Mouse (Mus musculus): ENCODE measurements around the gene Opn4.

Opn4 gene

GRCm38 (mm10) chr14:34590743-34591675 is 8.9 kb downstream of the Opn4 start:
- peak; percentile 31 for DNase-seq

DNA sequence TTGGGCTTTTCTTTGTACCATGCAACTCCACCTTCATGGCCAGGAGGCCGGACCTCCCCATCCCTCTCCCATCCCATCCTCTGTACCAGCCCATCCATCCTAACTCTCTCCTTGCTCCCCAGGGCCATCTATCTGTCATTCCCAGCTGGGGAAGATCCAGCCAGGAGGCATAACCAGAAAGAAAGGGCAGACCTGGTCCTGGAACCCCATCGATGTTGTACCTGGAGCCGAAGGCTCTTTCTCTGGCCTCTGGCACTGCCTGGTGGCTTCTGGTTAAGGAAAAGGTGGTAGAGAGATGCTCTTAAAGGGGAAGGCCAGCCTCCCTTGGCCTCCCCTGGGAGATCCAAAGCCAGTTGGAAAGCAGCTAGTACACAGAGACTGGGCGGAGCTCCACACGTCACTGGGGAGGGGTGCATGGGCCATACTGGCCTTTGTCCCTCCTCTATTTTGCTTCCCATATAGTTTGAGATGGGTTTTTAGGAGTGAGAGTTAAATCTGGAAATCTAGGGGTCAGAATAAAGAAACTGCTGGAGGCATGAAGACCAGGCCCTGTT is 9.8 kb downstream of the Opn4 start:
- DNase-seq: no peak

DNA sequence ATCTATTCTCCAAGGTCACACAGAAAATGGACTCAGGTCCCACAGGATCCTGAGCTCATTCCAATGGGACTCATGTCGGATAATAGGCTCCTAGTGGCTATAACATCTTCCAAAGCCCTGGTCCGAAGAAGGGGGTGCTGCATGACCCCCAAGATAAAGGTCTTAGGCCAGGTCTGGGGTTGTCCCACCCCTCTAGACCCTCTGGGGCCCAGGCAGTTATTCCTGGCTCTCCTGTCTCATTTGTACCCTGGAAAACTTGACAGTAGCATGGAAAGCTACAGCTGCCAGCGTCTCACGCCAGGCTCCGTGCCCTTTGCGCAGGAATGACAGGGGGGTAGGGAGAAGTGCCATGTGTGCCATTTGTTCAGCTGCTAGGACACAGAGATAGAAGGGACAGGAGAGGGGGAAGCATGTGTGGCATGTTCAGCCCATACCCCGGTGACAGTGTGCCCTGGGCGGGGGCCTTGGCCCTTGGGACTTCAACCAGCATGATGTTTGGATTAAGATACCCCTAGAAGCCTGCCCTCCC is 10.7 kb downstream of the Opn4 start:
- DNase-seq: no peak

DNA sequence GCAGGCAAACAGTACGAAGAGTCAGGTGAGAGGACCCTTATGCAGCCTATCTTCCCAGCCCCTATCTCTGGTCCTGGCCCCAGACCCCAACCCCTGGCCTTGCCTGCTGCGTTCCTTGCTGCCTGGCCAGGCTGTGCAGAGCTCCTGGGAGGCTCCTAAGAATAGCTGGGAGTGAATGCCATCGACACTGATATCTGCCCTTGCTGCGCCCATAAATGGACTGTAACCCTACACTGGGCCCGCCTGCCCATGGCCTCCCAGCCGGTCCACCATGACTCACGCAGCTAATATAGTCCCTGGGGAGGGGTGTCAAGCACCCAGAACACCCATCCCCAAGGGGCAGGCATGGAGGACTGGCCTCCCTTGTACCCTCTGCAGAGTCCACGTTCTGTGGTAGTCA is 11.4 kb downstream of the Opn4 start, which contains the start of gene Ldb3:
Ldb3 (minus strand) TSS at position 185 of the 400 bp plus-strand sequence.
- DNase-seq: no peak

DNA sequence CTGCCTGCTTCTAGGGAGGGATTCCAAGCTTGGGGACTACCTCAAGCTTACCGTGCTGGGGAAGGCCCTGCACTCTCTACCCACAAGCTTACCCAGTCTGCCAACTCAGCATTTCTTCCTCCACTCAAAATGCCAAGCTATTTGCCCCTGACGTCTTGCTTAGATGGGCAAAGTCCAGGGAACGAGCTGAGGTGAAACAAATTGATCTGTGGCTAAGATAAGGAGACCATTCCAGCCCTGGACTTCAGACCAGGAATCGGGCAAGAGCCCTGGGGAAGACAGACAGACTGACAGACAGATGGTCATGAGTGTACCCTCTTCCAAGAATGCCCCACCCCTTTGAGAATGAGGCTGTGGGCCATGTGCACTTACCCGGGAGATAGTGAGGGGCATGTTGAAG is 11.9 kb downstream of the Opn4 start:
- DNase-seq: no peak

- DNase-seq: no peak
Observed at GRCm38 (mm10) chr14:34586871-34587270, 13.1 kb downstream of the Opn4 start.

DNA sequence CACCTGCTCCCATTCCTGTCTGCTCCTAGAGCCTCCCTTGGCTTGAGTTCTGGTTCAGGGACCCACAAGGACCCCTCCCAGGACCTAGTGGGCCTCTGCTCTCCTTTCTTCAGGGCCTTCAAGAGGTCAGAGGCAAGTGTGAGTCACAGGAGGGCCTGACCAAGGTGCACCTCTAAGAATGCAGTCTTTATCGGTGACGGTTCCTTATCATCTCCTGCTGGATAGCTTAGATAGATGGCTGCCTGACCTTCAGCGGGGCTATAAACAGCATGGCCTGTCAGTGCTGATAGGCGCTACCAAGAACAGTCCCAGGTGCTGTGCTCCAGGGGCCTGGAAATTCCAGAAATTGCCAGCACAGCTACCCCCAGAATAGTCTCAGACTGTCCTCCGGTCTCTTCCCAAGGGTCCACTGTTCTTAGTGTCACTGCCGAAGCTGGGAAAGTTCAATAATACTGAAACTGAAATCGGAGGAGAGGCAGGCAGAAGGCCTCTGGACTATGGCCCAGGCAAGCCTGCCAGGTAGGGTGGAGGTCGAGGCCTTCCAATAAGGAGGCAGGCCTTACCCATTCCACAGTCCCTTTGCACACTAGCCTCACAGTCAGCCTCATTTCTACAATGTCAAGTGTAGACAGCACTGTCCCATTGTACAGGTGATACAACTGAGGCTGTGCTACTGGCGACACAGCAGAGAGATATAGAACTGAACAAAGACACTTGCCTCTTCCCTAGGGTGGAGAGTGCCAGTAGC is 14.4 kb downstream of the Opn4 start:
- no peak for DNase-seq

- no peak for DNase-seq
Observed at GRCm38 (mm10) chr14:34582740-34583427, 17.1 kb downstream of the Opn4 start.

- DNase-seq: no peak
Observed at GRCm38 (mm10) chr14:34576858-34577257, 23.1 kb downstream of the Opn4 start.

DNA sequence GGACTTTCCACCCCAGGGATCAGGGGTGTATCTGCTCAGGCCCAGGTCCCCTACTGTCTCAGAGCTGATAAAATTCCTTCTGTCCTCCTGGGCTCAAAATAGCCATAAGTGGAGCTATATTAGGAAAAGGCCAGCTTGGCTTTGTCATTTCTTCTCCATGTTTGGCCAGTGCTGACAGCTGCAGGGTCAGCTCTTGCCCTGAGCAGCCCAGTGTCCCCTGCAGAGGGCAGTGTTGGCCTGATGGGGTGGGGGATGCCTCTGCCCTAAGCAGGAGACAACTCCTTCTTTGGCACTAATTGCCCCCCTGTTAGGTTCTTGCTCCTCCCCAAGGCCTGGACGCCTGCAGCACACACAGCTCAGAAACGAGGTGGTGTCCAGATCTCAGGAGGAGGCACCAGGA is 25.9 kb downstream of the Opn4 start:
- no peak for DNase-seq

GRCm38 (mm10) chr14:34573348-34573913 is 26.5 kb downstream of the Opn4 start:
- DNase-seq: no peak

DNA sequence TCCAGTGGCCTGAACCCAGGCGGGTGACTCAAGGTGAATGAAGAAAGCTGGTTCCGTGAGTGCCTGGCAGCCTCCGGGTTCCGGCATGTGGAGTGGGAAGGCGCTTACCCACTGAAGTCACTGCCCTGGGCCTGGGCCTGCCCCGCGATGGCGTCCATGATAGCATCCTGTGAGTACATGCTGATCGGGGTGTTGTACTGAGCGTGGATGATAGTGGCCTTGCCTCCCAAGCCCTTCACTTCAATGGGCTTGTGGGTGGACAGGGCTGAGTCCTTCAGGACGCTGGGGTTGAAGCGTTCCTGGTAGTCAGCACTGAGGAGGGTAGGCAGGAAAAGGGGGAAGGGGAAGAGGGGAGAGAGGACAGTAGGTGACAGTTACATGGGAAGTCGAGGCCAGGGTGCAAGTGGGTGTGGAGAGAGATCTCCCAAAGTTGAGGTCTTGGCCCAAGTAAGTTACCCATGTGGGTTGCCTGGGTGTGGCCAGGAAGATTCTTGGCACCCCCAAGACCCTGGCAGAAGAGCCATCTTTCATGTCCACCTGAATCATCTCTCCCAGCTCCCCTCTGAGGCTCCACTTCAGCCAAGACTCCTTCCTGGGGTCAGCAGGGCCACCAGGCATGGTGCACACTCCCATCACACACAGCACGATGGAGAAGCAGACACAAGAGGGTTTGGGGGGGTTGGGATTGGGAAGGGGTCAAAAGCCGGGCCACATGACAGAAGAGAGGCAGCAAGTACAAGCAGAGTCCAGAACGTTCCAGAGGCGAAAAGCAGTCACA is 28.1 kb downstream of the Opn4 start:
- DNase-seq: no peak

- no peak for DNase-seq
Observed at GRCm38 (mm10) chr14:34570903-34571302, 29.0 kb downstream of the Opn4 start.

DNA sequence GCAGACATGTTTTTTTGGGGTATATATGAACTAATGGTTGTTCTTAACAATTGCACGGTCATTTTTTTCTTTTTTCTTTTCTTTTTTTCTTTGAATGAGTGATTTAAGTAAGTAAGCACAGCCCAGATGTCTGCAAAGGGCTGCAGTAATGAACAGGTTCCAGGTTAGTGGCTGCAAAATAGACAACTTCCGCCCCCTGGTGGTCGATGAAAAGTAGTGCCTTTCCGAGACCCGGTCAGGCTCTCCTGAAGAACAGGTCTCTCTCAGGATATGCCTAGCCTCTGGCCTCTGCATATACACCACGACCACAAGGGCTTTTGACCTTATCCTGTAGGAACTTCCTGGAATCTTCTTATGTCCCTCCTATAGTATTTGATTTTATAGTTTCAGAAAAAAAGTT is 29.6 kb downstream of the Opn4 start:
- peak; percentile 83 for DNase-seq

- no peak for DNase-seq
Observed at GRCm38 (mm10) chr14:34569534-34570194, 30.3 kb downstream of the Opn4 start.

DNA sequence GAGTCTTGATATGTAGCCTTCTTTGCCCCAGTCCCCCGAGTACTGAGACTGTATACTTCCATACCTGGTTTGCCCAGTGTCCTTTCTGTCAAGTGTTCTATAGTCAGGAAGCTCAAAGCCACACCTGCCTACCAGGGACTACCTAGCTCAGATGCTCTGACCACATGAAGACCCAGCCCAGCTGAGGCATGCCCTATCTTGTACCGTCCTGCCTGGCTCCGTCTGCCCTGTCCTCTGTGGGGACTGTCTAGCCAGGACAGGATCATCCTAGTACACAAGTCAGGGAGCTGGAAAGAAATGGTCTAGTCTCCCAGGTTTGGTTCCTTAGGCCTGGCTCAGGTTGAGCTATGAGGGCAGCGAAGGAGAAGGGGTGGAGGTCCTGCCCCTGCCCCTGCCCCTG is 31.3 kb downstream of the Opn4 start:
- DNase-seq: no peak

- DNase-seq: no peak
Observed at GRCm38 (mm10) chr14:34567697-34568096, 32.2 kb downstream of the Opn4 start.

DNA sequence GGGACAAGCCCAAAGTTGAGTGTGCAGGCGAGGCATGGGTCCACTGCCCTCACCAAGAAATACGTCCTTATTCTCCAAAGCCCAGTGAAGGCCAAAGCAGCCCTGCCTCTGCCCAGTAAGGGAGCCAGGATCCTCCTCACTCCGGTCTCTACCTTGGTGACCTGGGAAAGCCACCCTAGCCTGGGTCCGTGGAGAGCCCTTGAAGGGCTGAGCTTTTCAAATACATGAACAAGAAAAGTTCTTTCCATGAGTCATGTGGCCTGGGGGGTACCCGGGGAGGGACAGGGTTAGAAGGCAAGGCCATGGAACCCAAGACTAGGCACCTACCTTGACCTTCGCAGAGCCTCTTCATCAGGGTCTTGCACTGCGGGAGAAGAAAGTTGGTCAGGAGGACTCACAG is 33.4 kb downstream of the Opn4 start:
- no peak for DNase-seq

DNA sequence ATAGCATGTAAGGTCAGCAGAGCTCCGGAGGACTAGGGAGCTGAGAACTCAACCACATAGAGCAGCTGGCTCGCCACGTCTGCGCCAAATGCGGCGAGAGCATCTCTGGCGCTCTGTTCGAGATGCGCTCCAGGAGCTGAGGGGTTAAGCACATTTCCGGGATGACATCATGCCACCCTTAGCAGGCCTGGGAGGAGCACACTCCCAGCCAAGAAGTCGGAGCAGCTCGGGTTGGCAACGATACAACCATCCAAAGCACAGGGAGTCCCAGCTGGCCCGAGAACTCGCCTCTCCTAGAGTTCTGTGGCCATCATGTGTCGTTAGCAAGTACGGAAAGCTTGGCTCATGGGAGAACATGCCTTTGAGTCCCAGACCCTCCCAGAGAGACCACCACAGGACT is 34.2 kb downstream of the Opn4 start:
- peak; percentile 25 for DNase-seq

- no peak for DNase-seq
Observed at GRCm38 (mm10) chr14:34564646-34565045, 35.3 kb downstream of the Opn4 start.

DNA sequence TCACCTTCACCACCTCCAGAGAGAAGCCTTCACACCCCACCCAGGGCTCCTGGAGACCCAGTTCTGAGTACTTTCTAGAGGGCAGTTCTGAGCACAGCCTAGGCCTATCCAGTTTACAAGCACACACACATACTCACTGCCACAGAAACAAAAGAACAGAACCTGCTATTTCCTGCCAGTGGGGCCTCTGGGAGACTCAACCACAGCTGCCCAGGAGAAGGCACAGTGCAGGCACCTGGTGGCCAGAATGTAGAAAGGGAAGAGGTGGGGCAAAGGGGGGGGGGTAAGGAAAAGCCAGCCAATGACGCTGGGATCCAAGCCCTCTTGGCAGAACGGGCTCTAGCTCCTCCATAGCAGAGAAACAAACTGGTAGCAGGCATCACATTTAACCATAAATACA is 37.5 kb downstream of the Opn4 start:
- DNase-seq: no peak
